Mouse (Mus musculus): ENCODE data around the gene Ppp1r12c. TPM values are rescaled to one million over a fixed set of nuclear protein-coding genes. Genes with fewer than 3 reads are reported as not detected.

Gene Ppp1r12c
- polyA plus RNA-seq, 1 experiment from 2014 or later: 41.1 TPM

- Histone ChIP-seq H3K36me3 (peaks cover 39% of the 10 kb centered on the region), H3K4me2 (peak within 1 kb of the TSS; percentile 85), H3K9ac (peak within 1 kb of the TSS; percentile 69), H3K27me3 (replicated peaks) (0 out of 2 replicates have a peak, but pooled peaks cover 3% of the 10 kb centered on the region), H3K9me3 (replicated peaks) (no peaks in the 10 kb centered on the region; the same call in 1 of the 2 replicates), H3K4me3 (peak within 1 kb of the TSS; percentile 83), H3K27ac (peak within 1 kb of the TSS; percentile 64; the same call in 1 of the 2 replicates), H3K4me1 (peaks cover 17% of the 10 kb centered on the region)
- peak; percentile 94 for ATAC-seq
- WGBS (ENCODE audit: insufficient replicate concordance): under 1% methylated on average over 35 of the region's 35 CpGs
Observed at GRCm38 (mm10) chr7:4445216-4445791, 56.2 kb downstream of the Ppp1r12c start, which contains the start of gene Rdh13. Gene Rdh13 (minus strand): TSS chr7:4445649.

DNA sequence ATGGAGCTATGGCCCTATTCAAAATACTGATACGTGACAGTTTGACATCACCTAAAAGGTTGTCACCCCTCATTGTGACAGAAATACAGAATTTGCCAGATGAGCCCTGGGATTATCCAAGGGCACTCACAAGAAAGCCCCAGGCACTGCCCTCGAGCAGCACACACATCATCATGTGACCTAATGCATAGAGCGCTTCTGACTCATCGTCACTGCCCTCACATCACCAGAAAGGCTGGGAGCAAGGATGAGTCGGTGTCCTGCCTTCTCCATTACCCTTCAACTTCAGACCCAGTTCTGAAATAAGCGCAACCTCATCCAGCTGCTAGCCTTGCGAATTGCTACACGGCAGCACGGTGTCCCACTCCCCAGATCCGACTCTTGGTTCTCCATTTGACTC lies 60.9 kb downstream of the Ppp1r12c start:
- Histone ChIP-seq H3K36me3 (peaks cover 74% of the 10 kb centered on the region), H3K9me3 (replicated peaks) (no peaks in the 10 kb centered on the region), H3K4me2 (no peak overlapping the region), H3K4me3 (no peak overlapping the region), H3K27ac (no peak overlapping the region), H3K9ac (no peak overlapping the region), H3K4me1 (peaks cover 12% of the 10 kb centered on the region), H3K27me3 (replicated peaks) (no peaks in the 10 kb centered on the region)
- no peak for ATAC-seq
- 80% methylated on average over 10 of the region's 10 CpGs for WGBS (ENCODE audit: insufficient replicate concordance)

- H3K36me3 ChIP-seq: peaks cover 83% of the 10 kb centered on the region
- H3K27ac ChIP-seq: no peak overlapping the region
- ATAC-seq: no peak
- H3K27me3 ChIP-seq (replicated peaks): no peaks in the 10 kb centered on the region
- no peak overlapping the region for H3K4me3 ChIP-seq
- H3K9ac ChIP-seq: no peak overlapping the region
- H3K9me3 ChIP-seq (replicated peaks): no peaks in the 10 kb centered on the region
- no peaks in the 10 kb centered on the region for H3K4me1 ChIP-seq
- WGBS (ENCODE audit: insufficient replicate concordance): 72% methylated on average over 2 of the region's 2 CpGs
- no peak overlapping the region for H3K4me2 ChIP-seq
Observed at GRCm38 (mm10) chr7:4437721-4438120, 63.8 kb downstream of the Ppp1r12c start.

DNA sequence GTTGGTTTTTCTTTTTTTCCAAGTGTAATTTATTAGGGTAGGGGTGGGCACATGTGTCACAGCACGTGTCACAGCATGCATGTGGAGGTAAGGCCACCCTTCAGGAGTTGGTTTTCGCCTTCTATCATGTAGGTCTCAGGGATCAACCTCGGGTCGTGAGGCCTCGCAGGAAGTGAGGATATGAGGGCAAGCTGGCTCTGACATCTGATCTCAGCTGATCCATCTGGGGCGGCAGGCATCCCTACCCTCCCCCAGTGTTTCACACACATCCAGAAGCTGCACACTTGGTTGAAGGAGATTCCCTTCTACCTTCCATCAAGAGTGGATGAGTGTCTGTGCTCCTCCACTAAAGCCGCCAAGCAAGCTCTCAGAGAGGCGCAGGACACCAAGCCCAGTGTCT lies 69.5 kb downstream of the Ppp1r12c start:
- H3K4me2 ChIP-seq: no peak overlapping the region
- H3K9ac ChIP-seq: no peak overlapping the region
- peaks cover 83% of the 10 kb centered on the region for H3K36me3 ChIP-seq
- H3K4me3 ChIP-seq: no peak overlapping the region
- WGBS (ENCODE audit: insufficient replicate concordance): 77% methylated on average over 8 of the region's 8 CpGs
- no peaks in the 10 kb centered on the region for H3K4me1 ChIP-seq
- no peak overlapping the region for H3K27ac ChIP-seq
- H3K9me3 ChIP-seq (replicated peaks): no peaks in the 10 kb centered on the region
- ATAC-seq: no peak
- no peaks in the 10 kb centered on the region for H3K27me3 ChIP-seq (replicated peaks)

DNA sequence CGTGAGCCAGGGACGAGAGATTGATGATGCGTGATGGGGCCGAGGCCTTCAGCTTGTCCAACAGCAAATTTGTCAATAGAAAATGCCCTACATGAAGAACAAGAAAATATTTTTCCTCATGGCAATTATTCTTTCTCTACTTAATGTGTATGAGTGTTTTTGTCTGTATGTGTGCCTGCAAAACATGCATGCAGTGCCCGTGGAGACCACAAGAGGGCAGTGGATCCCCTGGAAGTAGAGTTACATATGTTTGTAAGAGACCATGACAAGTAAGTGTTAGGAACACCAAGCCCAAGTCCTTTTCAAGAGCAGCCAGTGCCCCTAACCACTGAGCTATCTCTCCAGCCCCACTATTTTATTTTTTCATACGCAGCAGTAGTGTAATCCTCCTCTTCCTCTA lies 69.9 kb downstream of the Ppp1r12c start:
- Histone ChIP-seq H3K4me1 (no peaks in the 10 kb centered on the region), H3K9ac (no peak overlapping the region), H3K27ac (no peak overlapping the region), H3K4me2 (no peak overlapping the region), H3K36me3 (peaks cover 82% of the 10 kb centered on the region), H3K9me3 (replicated peaks) (no peaks in the 10 kb centered on the region), H3K27me3 (replicated peaks) (no peaks in the 10 kb centered on the region), H3K4me3 (no peak overlapping the region)
- no peak for ATAC-seq
- 67% methylated on average over 6 of the region's 6 CpGs for WGBS (ENCODE audit: insufficient replicate concordance)

Small RNAs within 50 kb of the gene (microRNA-seq; reads per million reads assigned to microRNA genes)
- gene Gm24605: not detected

Other genes with a start within 250 kb of the Ppp1r12c start
- not detected in 2 replicates for gene Ncr1, start 164.0 kb downstream of the Ppp1r12c start, polyA plus RNA-seq (2016; fragmentation: Nextera tagmentation; extraction: Ambion mirVana)
- gene Gp6, start 103.9 kb downstream of the Ppp1r12c start, polyA plus RNA-seq (2016; fragmentation: Nextera tagmentation; extraction: Ambion mirVana): 5.0 and 5.5 TPM in 2 replicates
- gene Rdh13, start 56.0 kb downstream of the Ppp1r12c start, polyA plus RNA-seq (2016; fragmentation: Nextera tagmentation; extraction: Ambion mirVana): 9.8 and 10.4 TPM in 2 replicates
- 1.3 and 2.1 TPM in 2 replicates for gene Eps8l1, start 41.0 kb downstream of the Ppp1r12c start, polyA plus RNA-seq (2016; fragmentation: Nextera tagmentation; extraction: Ambion mirVana)
- gene Tnnt1, start 14.7 kb upstream of the Ppp1r12c start, polyA plus RNA-seq (2016; fragmentation: Nextera tagmentation; extraction: Ambion mirVana): 13.7 and 17.9 TPM in 2 replicates
- 1.7 and 1.8 TPM in 2 replicates for gene Tnni3, start 22.5 kb upstream of the Ppp1r12c start, polyA plus RNA-seq (2016; fragmentation: Nextera tagmentation; extraction: Ambion mirVana)
- gene Dnaaf3, start 30.8 kb upstream of the Ppp1r12c start, polyA plus RNA-seq (2016; fragmentation: Nextera tagmentation; extraction: Ambion mirVana): 0.24 and 0.26 TPM in 2 replicates
- gene Syt5, start 45.9 kb upstream of the Ppp1r12c start, polyA plus RNA-seq (2016; fragmentation: Nextera tagmentation; extraction: Ambion mirVana): 0.84 and 1.3 TPM in 2 replicates
- not detected in 2 replicates for gene Ptprh, start 102.4 kb upstream of the Ppp1r12c start, polyA plus RNA-seq (2016; fragmentation: Nextera tagmentation; extraction: Ambion mirVana)
- 25.7 and 26.1 TPM in 2 replicates for gene Tmem86b, start 129.7 kb upstream of the Ppp1r12c start, polyA plus RNA-seq (2016; fragmentation: Nextera tagmentation; extraction: Ambion mirVana)
- 12.0 and 12.7 TPM in 2 replicates for gene Ppp6r1, start 157.3 kb upstream of the Ppp1r12c start, polyA plus RNA-seq (2016; fragmentation: Nextera tagmentation; extraction: Ambion mirVana)
- 90.8 and 95.6 TPM in 2 replicates for gene Hspbp1, start 183.4 kb upstream of the Ppp1r12c start, polyA plus RNA-seq (2016; fragmentation: Nextera tagmentation; extraction: Ambion mirVana)
- gene Brsk1, start 188.9 kb upstream of the Ppp1r12c start, polyA plus RNA-seq (2016; fragmentation: Nextera tagmentation; extraction: Ambion mirVana): 0.19 and 0.29 TPM in 2 replicates
- 0.08 and 0.12 TPM in 2 replicates for gene Tmem150b, start 223.6 kb upstream of the Ppp1r12c start, polyA plus RNA-seq (2016; fragmentation: Nextera tagmentation; extraction: Ambion mirVana)
- gene Kmt5c, start 238.4 kb upstream of the Ppp1r12c start, polyA plus RNA-seq (2016; fragmentation: Nextera tagmentation; extraction: Ambion mirVana): 79.0 and 79.5 TPM in 2 replicates